Mouse (Mus musculus) stomach, adult 2 months (tissue): ENCODE data around the gene Itih2. TPM values are rescaled to one million over a fixed set of nuclear protein-coding genes. Genes with fewer than 3 reads are reported as not detected.

Source experiments
- polyA plus RNA-seq: library from polyadenylated mRNA; depleted of rRNA; stranded (reverse); fragments of >200 nt; gene quantifications from 2 replicates; pipeline ENCODE4 v1.2.3, GENCODE M21; 2012; rRNA removed

The Itih2 gene
- 1.1 and 1.5 TPM in 2 replicates for polyA plus RNA-seq

GRCm38 (mm10) chr2:10131296-10131695 lies at the start of gene Itih2:
Itih2 (minus strand) TSS chr2:10131396.

GRCm38 (mm10) chr2:10153201-10154075 lies 22.2 kb upstream of the Itih2 start, which contains the start of gene Itih5:
Itih5 (plus strand) TSS chr2:10153571.

GRCm38 (mm10) chr2:10080310-10081010 lies 50.7 kb downstream of the Itih2 start, which contains the start of the genes Atp5c1 and Kin:
Atp5c1 (minus strand) TSS chr2:10080510.
Kin (plus strand) TSS chr2:10080593.

GRCm38 (mm10) chr2:10048461-10048860 lies 82.7 kb downstream of the Itih2 start, which contains the start of gene Taf3:
Taf3 (minus strand) TSS chr2:10048596.

Other genes with a start within 250 kb of the Itih2 start
- gene 9230102O04Rik, start 241.9 kb downstream of the Itih2 start, polyA plus RNA-seq = not detected in 2 replicates
- 1.4 and 2.6 TPM in 2 replicates for gene Gata3, start 241.4 kb downstream of the Itih2 start, polyA plus RNA-seq
- gene Taf3, start 82.8 kb downstream of the Itih2 start, polyA plus RNA-seq = 1.9 and 4.0 TPM in 2 replicates
- gene Atp5c1, start 50.9 kb downstream of the Itih2 start, polyA plus RNA-seq = 133 and 139 TPM in 2 replicates
- gene Kin, start 50.8 kb downstream of the Itih2 start, polyA plus RNA-seq = 0.17 and 0.53 TPM in 2 replicates
- 2.8 and 3.6 TPM in 2 replicates for gene Itih5, start 22.2 kb upstream of the Itih2 start, polyA plus RNA-seq
- gene Sfmbt2, start 239.1 kb upstream of the Itih2 start, polyA plus RNA-seq = 0.05 TPM in 1 of 2 replicates, not detected in the other